Mouse (Mus musculus) erythroblast, embryonic 14.5 days (primary cell): Measurements from ENCODE around the gene Hnrnpul1. TPM values are rescaled to one million over a fixed set of nuclear protein-coding genes. Genes with fewer than 3 reads are reported as not detected.
A peak's percentile ranks its signal among the peaks of the same experiment; 100 is the strongest.

Experiments
- H3K27me3 ChIP-seq: 2 replicates; pipeline ENCODE4 v1.6.1; 2012; ENCODE audit warnings: inconsistent platforms; ENCODE audit not compliant: control insufficient read depth
- H3K36me3 ChIP-seq: 2 replicates; pipeline ENCODE4 v1.6.1; 2012; ENCODE audit warnings: mild to moderate bottlenecking, inconsistent platforms; ENCODE audit not compliant: control insufficient read depth
- H3K4me1 ChIP-seq: 2 replicates; pipeline ENCODE4 v1.6.1; 2012; ENCODE audit warnings: inconsistent platforms; ENCODE audit not compliant: control insufficient read depth
- H3K4me3 ChIP-seq: replicated peaks from 2 replicates; pipeline ENCODE3; 2012; ENCODE audit warnings: moderate library complexity, mild to moderate bottlenecking, inconsistent platforms
- H3K9me3 ChIP-seq: 2 replicates; pipeline ENCODE4 v1.6.1; 2012; ENCODE audit warnings: low read length, inconsistent platforms, mixed read lengths; ENCODE audit not compliant: control insufficient read depth
- GATA1 ChIP-seq: IDR thresholded peaks from 2 replicates; pipeline ENCODE4 v1.6.1; 2012; ENCODE audit warnings: low read length, inconsistent platforms, mixed read lengths
- TAL1 ChIP-seq: IDR thresholded peaks from 3 replicates; pipeline ENCODE4 v1.6.1; 2012; ENCODE audit warnings: low read length, inconsistent platforms, mixed read lengths
- polyA plus RNA-seq: library from polyadenylated mRNA; stranded (reverse); fragments of >175 nt; gene quantifications from 2 replicates; pipeline ENCODE4 v1.2.3, GENCODE M21; 2012

Hnrnpul1 gene
- polyA plus RNA-seq, 1 experiment, result 36.7 TPM

GRCm38 (mm10) chr7:25790615-25791014, 36.1 kb upstream of the Hnrnpul1 start:
- Histone ChIP-seq H3K4me3 (no peak overlapping the region), H3K9me3 (no peaks in the 10 kb centered on the region), H3K36me3 (no peaks in the 10 kb centered on the region), H3K27me3 (peaks cover 10% of the 10 kb centered on the region), H3K4me1 (no peaks in the 10 kb centered on the region)
- TF ChIP-seq GATA1 (no peak), TAL1 (no peak)

GRCm38 (mm10) chr7:25789129-25789440, 34.5 kb upstream of the Hnrnpul1 start:
- Histone ChIP-seq H3K27me3 (peaks cover 10% of the 10 kb centered on the region), H3K36me3 (no peaks in the 10 kb centered on the region), H3K9me3 (no peaks in the 10 kb centered on the region), H3K4me3 (no peak overlapping the region), H3K4me1 (no peaks in the 10 kb centered on the region)
- TF ChIP-seq GATA1 (no peak), TAL1 (no peak)

GRCm38 (mm10) chr7:25788220-25789128, 33.9 kb upstream of the Hnrnpul1 start, which contains the start of gene Axl:
Gene Axl (minus strand): TSS chr7:25788705.
- Histone ChIP-seq H3K4me1 (no peaks in the 10 kb centered on the region), H3K9me3 (no peaks in the 10 kb centered on the region), H3K36me3 (no peaks in the 10 kb centered on the region), H3K4me3 (peak within 1 kb of the TSS; percentile 29), H3K27me3 (peaks cover 10% of the 10 kb centered on the region)
- TF ChIP-seq TAL1, result no peak
- no peak for TF ChIP-seq GATA1

GRCm38 (mm10) chr7:25787456-25788219, 33.1 kb upstream of the Hnrnpul1 start:
- no peak overlapping the region for H3K4me3 ChIP-seq
- H3K9me3 ChIP-seq, result no peaks in the 10 kb centered on the region
- peaks cover 2% of the 10 kb centered on the region; the same call in 1 of the 2 replicates for H3K4me1 ChIP-seq
- H3K27me3 ChIP-seq, result peaks cover 10% of the 10 kb centered on the region
- no peak for TF ChIP-seq GATA1
- TF ChIP-seq TAL1, result no peak
- H3K36me3 ChIP-seq, result no peaks in the 10 kb centered on the region

GRCm38 (mm10) chr7:25786974-25787373, 32.4 kb upstream of the Hnrnpul1 start:
- Histone ChIP-seq H3K36me3 (no peaks in the 10 kb centered on the region), H3K9me3 (no peaks in the 10 kb centered on the region), H3K27me3 (peaks cover 10% of the 10 kb centered on the region), H3K4me1 (peaks cover 6% of the 10 kb centered on the region), H3K4me3 (no peak overlapping the region)
- no peak for TF ChIP-seq TAL1
- TF ChIP-seq GATA1, result no peak

GRCm38 (mm10) chr7:25785752-25786151, 31.2 kb upstream of the Hnrnpul1 start:
- H3K27me3 ChIP-seq, result peaks cover 10% of the 10 kb centered on the region
- TF ChIP-seq GATA1 (no peak), TAL1 (no peak)
- no peaks in the 10 kb centered on the region for H3K9me3 ChIP-seq

GRCm38 (mm10) chr7:25784808-25785207, 30.3 kb upstream of the Hnrnpul1 start:
- Histone ChIP-seq H3K9me3 (no peaks in the 10 kb centered on the region), H3K36me3 (no peaks in the 10 kb centered on the region), H3K4me3 (no peak overlapping the region), H3K27me3 (peaks cover 10% of the 10 kb centered on the region), H3K4me1 (peaks cover 17% of the 10 kb centered on the region)
- TF ChIP-seq TAL1 (no peak), GATA1 (no peak)

More at GRCm38 (mm10) chr7:25785752-25786151, 31.2 kb upstream of the Hnrnpul1 start:
- H3K36me3 ChIP-seq, result no peaks in the 10 kb centered on the region
- peaks cover 17% of the 10 kb centered on the region for H3K4me1 ChIP-seq
- no peak overlapping the region for H3K4me3 ChIP-seq

- peaks cover 10% of the 10 kb centered on the region for H3K27me3 ChIP-seq
Observed at GRCm38 (mm10) chr7:25783746-25784145, 29.2 kb upstream of the Hnrnpul1 start.

GRCm38 (mm10) chr7:25782744-25783143, 28.2 kb upstream of the Hnrnpul1 start:
- H3K4me1 ChIP-seq, result peaks cover 17% of the 10 kb centered on the region
- H3K4me3 ChIP-seq, result no peak overlapping the region
- TF ChIP-seq TAL1, result no peak
- no peak for TF ChIP-seq GATA1

More at GRCm38 (mm10) chr7:25783746-25784145, 29.2 kb upstream of the Hnrnpul1 start:
- Histone ChIP-seq H3K4me1 (peaks cover 17% of the 10 kb centered on the region), H3K4me3 (no peak overlapping the region), H3K9me3 (no peaks in the 10 kb centered on the region), H3K36me3 (no peaks in the 10 kb centered on the region)
- TF ChIP-seq GATA1, result no peak
- TF ChIP-seq TAL1, result no peak

More at GRCm38 (mm10) chr7:25782744-25783143, 28.2 kb upstream of the Hnrnpul1 start:
- Histone ChIP-seq H3K27me3 (peaks cover 6% of the 10 kb centered on the region), H3K36me3 (no peaks in the 10 kb centered on the region), H3K9me3 (no peaks in the 10 kb centered on the region)
